Mouse (Mus musculus) kidney, adult 2 months (tissue): ENCODE results near the gene Gm10300. TPM values are rescaled to one million over a fixed set of nuclear protein-coding genes. Genes with fewer than 3 reads are reported as not detected.

ENCODE experiments used
- DNase-seq: peaks from one replicate; pipeline ENCODE4 v3.0.0; 2021
- H3K27ac ChIP-seq: fragments of 200-500 bp; 2 replicates; pipeline ENCODE4 v1.5.1; 2012; ENCODE audit warnings: low read depth, low read length, control low read depth, inconsistent platforms; ENCODE audit not compliant: insufficient read depth
- H3K27me3 ChIP-seq: fragments of 200-500 bp; replicated peaks from 2 replicates; pipeline ENCODE4 v1.6.1; 2012; ENCODE audit warnings: mild to moderate bottlenecking, moderate library complexity, low read length, inconsistent platforms; ENCODE audit not compliant: control insufficient read depth, insufficient read depth
- H3K36me3 ChIP-seq: fragments of 200-500 bp; 2 replicates; pipeline ENCODE4 v1.6.1; 2012; ENCODE audit warnings: mild to moderate bottlenecking, moderate library complexity, low read length, inconsistent platforms; ENCODE audit not compliant: control insufficient read depth, insufficient read depth
- H3K4me1 ChIP-seq: fragments of 200-500 bp; 2 replicates; pipeline ENCODE4 v1.6.1; 2011; ENCODE audit warnings: low read length; ENCODE audit not compliant: control insufficient read depth, insufficient read depth
- H3K4me3 ChIP-seq: fragments of 200-500 bp; 2 replicates; pipeline ENCODE4 v1.5.1; 2011; ENCODE audit warnings: mild to moderate bottlenecking, low read depth, low read length, control low read depth; ENCODE audit not compliant: insufficient read depth
- CTCF ChIP-seq: fragments of 200-500 bp; conservative IDR thresholded peaks from 2 replicates; pipeline ENCODE4 v1.5.1; 2011; ENCODE audit warnings: low read depth, mild to moderate bottlenecking, control low read depth, low read length, moderate library complexity, mixed read lengths; ENCODE audit not compliant: insufficient read depth, insufficient read length
- POLR2A ChIP-seq: fragments of 200-500 bp; IDR thresholded peaks from one replicate; pipeline ENCODE4 v1.6.1; 2011; ENCODE audit warnings: low read depth, low read length, control low read depth
- WGBS: fragments of 180-500 bp; shearing (Covaris S2); methylation state at CpG from one replicate; pipeline ENCODE4 v1.1.7; 2018; 5-methylcytosine and 5-hydroxymethylcytosine counted together
- polyA plus RNA-seq: library from polyadenylated mRNA; depleted of rRNA; stranded (reverse); fragments of >200 nt; gene quantifications from 2 replicates; pipeline ENCODE4 v1.2.3, GENCODE M21; 2012

Gm10300 gene
- polyA plus RNA-seq, 1 experiment, result 0.09 TPM

GRCm38 (mm10) chr4:132033183-132033582 is 41.3 kb upstream of the Gm10300 start:
- TF ChIP-seq POLR2A, result no peak
- TF ChIP-seq CTCF, result no peak; the same call in 1 of the 2 replicates
- Histone ChIP-seq H3K27ac (no peak overlapping the region), H3K4me3 (no peak overlapping the region), H3K36me3 (no peaks in the 10 kb centered on the region), H3K4me1 (peaks cover 7% of the 10 kb centered on the region), H3K27me3 (no peaks in the 10 kb centered on the region)
- WGBS, result 84% methylated on average over 1 of the region's 1 CpGs
- DNase-seq, result no peak

- Histone ChIP-seq H3K27me3 (no peaks in the 10 kb centered on the region), H3K36me3 (no peaks in the 10 kb centered on the region), H3K4me1 (peaks cover 12% of the 10 kb centered on the region), H3K27ac (no peak overlapping the region), H3K4me3 (no peak overlapping the region)
- WGBS, result 49% methylated on average over 2 of the region's 2 CpGs
- TF ChIP-seq POLR2A (no peak), CTCF (no peak)
- no peak for DNase-seq
Observed at GRCm38 (mm10) chr4:132034242-132034641, 40.3 kb upstream of the Gm10300 start.

- Histone ChIP-seq H3K27ac (no peak overlapping the region), H3K4me3 (no peak overlapping the region), H3K27me3 (no peaks in the 10 kb centered on the region), H3K4me1 (peaks cover 12% of the 10 kb centered on the region), H3K36me3 (no peaks in the 10 kb centered on the region)
- TF ChIP-seq CTCF (no peak), POLR2A (no peak)
- DNase-seq, result no peak
- 51% methylated on average over 5 of the region's 5 CpGs for WGBS
Observed at GRCm38 (mm10) chr4:132037137-132037536, 37.4 kb upstream of the Gm10300 start.

- 40% methylated on average over 7 of the region's 7 CpGs for WGBS
- no peak for TF ChIP-seq POLR2A
- no peak for TF ChIP-seq CTCF
- Histone ChIP-seq H3K27me3 (no peaks in the 10 kb centered on the region), H3K4me3 (no peak overlapping the region), H3K36me3 (no peaks in the 10 kb centered on the region), H3K27ac (no peak overlapping the region), H3K4me1 (peaks cover 12% of the 10 kb centered on the region)
- no peak for DNase-seq
Observed at GRCm38 (mm10) chr4:132037991-132038390, 36.5 kb upstream of the Gm10300 start.

DNA sequence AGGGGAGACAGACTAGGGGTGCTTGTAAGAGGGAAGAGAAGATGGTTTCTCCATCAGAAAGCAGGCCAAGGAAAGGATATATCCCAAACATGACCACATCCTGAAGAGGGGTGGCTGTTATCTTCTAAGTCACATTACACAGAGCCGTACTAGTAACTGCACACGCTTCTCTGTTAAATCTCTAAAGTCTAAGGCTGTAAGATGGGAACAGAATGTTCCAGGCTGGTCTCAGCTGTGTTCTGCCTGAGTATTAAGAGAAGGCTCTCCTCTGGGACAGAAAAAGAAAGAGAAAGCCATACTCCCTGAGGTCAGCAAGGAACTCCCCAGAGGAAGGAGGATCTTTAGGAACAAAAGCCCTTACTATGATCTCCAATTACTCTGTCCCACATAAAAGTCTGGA is 35.7 kb upstream of the Gm10300 start:
- no peak overlapping the region for H3K4me3 ChIP-seq
- peak; percentile 20 for DNase-seq
- no peaks in the 10 kb centered on the region for H3K36me3 ChIP-seq
- WGBS, result 70% methylated on average over 2 of the region's 2 CpGs
- peaks cover 12% of the 10 kb centered on the region for H3K4me1 ChIP-seq
- peak overlapping the region; percentile 74 for H3K27ac ChIP-seq
- TF ChIP-seq CTCF, result no peak
- no peaks in the 10 kb centered on the region for H3K27me3 ChIP-seq

GRCm38 (mm10) chr4:132039521-132039920 is 35.0 kb upstream of the Gm10300 start:
- no peaks in the 10 kb centered on the region for H3K36me3 ChIP-seq
- no peak for TF ChIP-seq CTCF

DNA sequence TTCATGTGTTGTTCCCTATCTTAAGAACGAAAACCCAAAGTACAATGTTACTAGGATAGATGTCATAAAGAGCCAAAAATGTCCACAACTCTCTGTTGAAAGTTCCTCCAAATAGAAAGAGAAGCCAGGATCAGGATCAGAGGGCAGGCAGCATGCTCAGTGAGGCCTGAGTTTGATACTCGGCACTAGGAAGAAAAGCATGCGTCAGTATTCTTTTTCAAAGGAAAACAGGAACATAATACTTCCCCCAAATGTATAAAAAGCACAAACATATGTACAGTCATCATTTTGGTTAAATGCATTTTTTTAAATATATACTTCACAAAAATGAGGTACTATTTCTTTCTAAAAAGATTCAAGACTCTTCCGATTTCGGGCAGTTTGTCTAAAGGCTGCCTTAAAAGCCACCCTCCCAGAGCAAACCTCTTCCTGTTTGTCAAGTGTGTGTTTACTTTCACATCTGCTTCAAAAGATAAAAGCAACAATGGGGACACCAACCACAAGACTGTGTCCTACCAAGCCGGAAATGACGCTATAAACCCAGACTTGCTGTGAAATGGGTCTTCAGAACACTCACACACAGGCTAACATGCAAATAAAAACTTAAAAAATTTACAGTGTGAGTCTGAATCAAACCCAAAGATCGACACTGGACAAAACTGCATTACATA is 34.4 kb upstream of the Gm10300 start:
- TF ChIP-seq POLR2A (no peak), CTCF (no peak)
- H3K4me1 ChIP-seq, result peaks cover 12% of the 10 kb centered on the region
- 60% methylated on average over 8 of the region's 8 CpGs for WGBS
- no peak overlapping the region for H3K4me3 ChIP-seq
- H3K27ac ChIP-seq, result peak overlapping the region; percentile 20
- peak; percentile 62 for DNase-seq
- H3K27me3 ChIP-seq, result no peaks in the 10 kb centered on the region
- no peaks in the 10 kb centered on the region for H3K36me3 ChIP-seq

More at GRCm38 (mm10) chr4:132039521-132039920, 35.0 kb upstream of the Gm10300 start:
- WGBS, result 65% methylated on average over 2 of the region's 2 CpGs
- H3K27me3 ChIP-seq, result no peaks in the 10 kb centered on the region
- peaks cover 12% of the 10 kb centered on the region for H3K4me1 ChIP-seq
- no peak for DNase-seq
- no peak overlapping the region for H3K27ac ChIP-seq
- no peak overlapping the region for H3K4me3 ChIP-seq
